Mouse (Mus musculus) CH12.LX (cell line): ENCODE data around the gene V1ra8. TPM values are rescaled to one million over a fixed set of nuclear protein-coding genes. Genes with fewer than 3 reads are reported as not detected.

Source experiments
- polyA plus RNA-seq: library from polyadenylated mRNA; unstranded; fragments of >175 nt; gene quantifications from 2 replicates; pipeline ENCODE4 v1.2.1, GENCODE M21; 2012; ENCODE audit warnings: low read depth; ENCODE audit not compliant: insufficient read length
- total RNA-seq, 2 experiments: library from RNA; depleted of rRNA; stranded (reverse); fragments of 300-350 nt in 1 of 2; fragments of >200 nt in 1 of 2; gene quantifications; 2 replicates each; pipeline ENCODE4 v1.2.3; 2012 to 2014

Gene V1ra8
- total and polyA plus RNA-seq, 3 experiments: not detected

Other genes with a start within 250 kb of the V1ra8 start
- not detected in 2 replicates for gene Vmn1r46, start 233.5 kb upstream of the V1ra8 start, total RNA-seq (2012; rRNA removed)
- not detected in 2 replicates for gene Vmn1r46, start 233.5 kb upstream of the V1ra8 start, total RNA-seq (2014; rRNA removed)
- not detected in 2 replicates for gene Vmn1r46, start 233.5 kb upstream of the V1ra8 start, polyA plus RNA-seq
- not detected in 2 replicates for gene Vmn1r47, start 186.6 kb upstream of the V1ra8 start, total RNA-seq (2012; rRNA removed)
- not detected in 2 replicates for gene Vmn1r47, start 186.6 kb upstream of the V1ra8 start, total RNA-seq (2014; rRNA removed)
- gene Vmn1r47, start 186.6 kb upstream of the V1ra8 start, polyA plus RNA-seq: not detected in 2 replicates
- gene Vmn1r48, start 166.0 kb upstream of the V1ra8 start, total RNA-seq (2012; rRNA removed): not detected in 2 replicates
- not detected in 2 replicates for gene Vmn1r48, start 166.0 kb upstream of the V1ra8 start, total RNA-seq (2014; rRNA removed)
- gene Vmn1r48, start 166.0 kb upstream of the V1ra8 start, polyA plus RNA-seq: not detected in 2 replicates
- gene Vmn1r49, start 124.3 kb upstream of the V1ra8 start, total RNA-seq (2012; rRNA removed): not detected in 2 replicates
- not detected in 2 replicates for gene Vmn1r49, start 124.3 kb upstream of the V1ra8 start, total RNA-seq (2014; rRNA removed)
- gene Vmn1r49, start 124.3 kb upstream of the V1ra8 start, polyA plus RNA-seq: not detected in 2 replicates
- gene Vmn1r50, start 101.4 kb upstream of the V1ra8 start, total RNA-seq (2012; rRNA removed): not detected in 2 replicates
- gene Vmn1r50, start 101.4 kb upstream of the V1ra8 start, total RNA-seq (2014; rRNA removed): not detected in 2 replicates
- gene Vmn1r50, start 101.4 kb upstream of the V1ra8 start, polyA plus RNA-seq: not detected in 2 replicates
- not detected in 2 replicates for gene Vmn1r51, start 80.2 kb upstream of the V1ra8 start, total RNA-seq (2012; rRNA removed)
- not detected in 2 replicates for gene Vmn1r51, start 80.2 kb upstream of the V1ra8 start, total RNA-seq (2014; rRNA removed)
- not detected in 2 replicates for gene Vmn1r51, start 80.2 kb upstream of the V1ra8 start, polyA plus RNA-seq
- gene Vmn1r52, start 28.0 kb upstream of the V1ra8 start, total RNA-seq (2012; rRNA removed): not detected in 2 replicates
- gene Vmn1r52, start 28.0 kb upstream of the V1ra8 start, total RNA-seq (2014; rRNA removed): not detected in 2 replicates
- gene Vmn1r52, start 28.0 kb upstream of the V1ra8 start, polyA plus RNA-seq: not detected in 2 replicates
- gene Vmn1r53, start 21.6 kb downstream of the V1ra8 start, total RNA-seq (2012; rRNA removed): not detected in 2 replicates
- gene Vmn1r53, start 21.6 kb downstream of the V1ra8 start, total RNA-seq (2014; rRNA removed): not detected in 2 replicates
- gene Vmn1r53, start 21.6 kb downstream of the V1ra8 start, polyA plus RNA-seq: not detected in 2 replicates
- not detected in 2 replicates for gene Vmn1r54, start 43.5 kb downstream of the V1ra8 start, total RNA-seq (2012; rRNA removed)
- not detected in 2 replicates for gene Vmn1r54, start 43.5 kb downstream of the V1ra8 start, total RNA-seq (2014; rRNA removed)
- not detected in 2 replicates for gene Vmn1r54, start 43.5 kb downstream of the V1ra8 start, polyA plus RNA-seq
- gene BC048671, start 98.4 kb downstream of the V1ra8 start, total RNA-seq (2012; rRNA removed): not detected in 2 replicates
- gene BC048671, start 98.4 kb downstream of the V1ra8 start, total RNA-seq (2014; rRNA removed): not detected in 2 replicates
- gene BC048671, start 98.4 kb downstream of the V1ra8 start, polyA plus RNA-seq: not detected in 2 replicates
- 0.08 and 0.13 TPM in 2 replicates for gene Chst13, start 122.4 kb downstream of the V1ra8 start, total RNA-seq (2012; rRNA removed)
- not detected in 2 replicates for gene Chst13, start 122.4 kb downstream of the V1ra8 start, total RNA-seq (2014; rRNA removed)
- gene Chst13, start 122.4 kb downstream of the V1ra8 start, polyA plus RNA-seq: not detected in 2 replicates
- not detected in 2 replicates for gene Uroc1, start 130.5 kb downstream of the V1ra8 start, total RNA-seq (2012; rRNA removed)
- gene Uroc1, start 130.5 kb downstream of the V1ra8 start, total RNA-seq (2014; rRNA removed): not detected in 2 replicates
- gene Uroc1, start 130.5 kb downstream of the V1ra8 start, polyA plus RNA-seq: not detected in 2 replicates
- 6.9 and 8.3 TPM in 2 replicates for gene Zxdc, start 166.7 kb downstream of the V1ra8 start, total RNA-seq (2012; rRNA removed)
- 4.3 and 4.7 TPM in 2 replicates for gene Zxdc, start 166.7 kb downstream of the V1ra8 start, total RNA-seq (2014; rRNA removed)
- gene Zxdc, start 166.7 kb downstream of the V1ra8 start, polyA plus RNA-seq: 5.2 and 5.4 TPM in 2 replicates
- gene Cfap100, start 226.0 kb downstream of the V1ra8 start, total RNA-seq (2012; rRNA removed): not detected in 2 replicates
- not detected in 2 replicates for gene Cfap100, start 226.0 kb downstream of the V1ra8 start, total RNA-seq (2014; rRNA removed)
- 0.10 TPM in 1 of 2 replicates, not detected in the other for gene Cfap100, start 226.0 kb downstream of the V1ra8 start, polyA plus RNA-seq